Mouse (Mus musculus) liver, embryonic 16.5 days (tissue): ENCODE data around the gene Stard3. TPM values are rescaled to one million over a fixed set of nuclear protein-coding genes. Genes with fewer than 3 reads are reported as not detected.
"Not testable (repeated sequence)": the region's sequence is repeated elsewhere in the genome, so short reads cannot be mapped to it uniquely, and the experiment has no call there.

Source experiments
- ATAC-seq: fragments of 200-750 bp; cut with Nextera tagmentation; 2 replicates; pipeline ENCODE4 v1.8.0; 2017; ENCODE audit warnings: low read depth, mild to moderate bottlenecking, moderate number of reproducible peaks, moderate library complexity
- H3K27ac ChIP-seq: fragments of 300-500 bp; sonication (generic); 2 replicates; pipeline ENCODE4 v1.5.1; 2014; ENCODE audit warnings: mild to moderate bottlenecking, low read length
- H3K27me3 ChIP-seq: fragments of 300-500 bp; sonication (generic); 2 replicates; pipeline ENCODE4 v1.6.1; 2014; ENCODE audit warnings: low read depth, low read length, mixed read lengths; ENCODE audit not compliant: control insufficient read depth, insufficient read depth
- H3K36me3 ChIP-seq: fragments of 300-500 bp; sonication (generic); 2 replicates; pipeline ENCODE4 v1.6.1; 2014; ENCODE audit warnings: mild to moderate bottlenecking; ENCODE audit not compliant: control insufficient read depth, insufficient read depth
- H3K4me1 ChIP-seq: fragments of 300-500 bp; sonication (generic); 2 replicates; pipeline ENCODE4 v1.6.1; 2014; ENCODE audit warnings: low read depth, low read length, mixed read lengths; ENCODE audit not compliant: control insufficient read depth
- H3K4me2 ChIP-seq: fragments of 300-500 bp; sonication (generic); 2 replicates; pipeline ENCODE4 v1.6.1; 2014; ENCODE audit warnings: low read depth, low read length, mixed read lengths
- H3K4me3 ChIP-seq: fragments of 300-500 bp; sonication (generic); 2 replicates; pipeline ENCODE4 v1.5.1; 2014; ENCODE audit warnings: low read depth, mild to moderate bottlenecking, low read length
- H3K9ac ChIP-seq: fragments of 300-500 bp; sonication (generic); 2 replicates; pipeline ENCODE4 v1.6.1; 2014; ENCODE audit warnings: low read depth, low read length
- H3K9me3 ChIP-seq: fragments of 300-500 bp; sonication (generic); replicated peaks from 2 replicates; pipeline ENCODE4 v1.6.1; 2016; ENCODE audit warnings: low read length; ENCODE audit not compliant: control insufficient read depth
- WGBS: fragments of 180-500 bp; shearing (Covaris S2); extraction: QIAGEN DNeasy Blood & Tissue Kit; methylation state at CpG from one replicate; pipeline ENCODE4 v1.1.7; 2014; ENCODE audit not compliant: insufficient replicate concordance; 5-methylcytosine and 5-hydroxymethylcytosine counted together
- polyA plus RNA-seq: library from polyadenylated mRNA; unstranded; fragments of >200 nt; fragmentation: Nextera tagmentation; extraction: Ambion mirVana; gene quantifications from 2 replicates; pipeline ENCODE4 v1.2.1, GENCODE M21; 2015

The Stard3 gene
- polyA plus RNA-seq, 1 experiment from 2014 or later: 17.3 TPM

GRCm38 (mm10) chr11:98374266-98374665 is 16.1 kb downstream of the Stard3 start:
- 87% methylated on average over 8 of the region's 8 CpGs for WGBS
- H3K4me1 ChIP-seq: no peaks in the 10 kb centered on the region
- H3K4me3 ChIP-seq: no peak overlapping the region
- no peak overlapping the region for H3K9ac ChIP-seq
- H3K9me3 ChIP-seq: no peaks in the 10 kb centered on the region
- no peak overlapping the region for H3K4me2 ChIP-seq
- H3K27me3 ChIP-seq: no peaks in the 10 kb centered on the region
- H3K36me3 ChIP-seq: peaks cover 19% of the 10 kb centered on the region
- no peak for ATAC-seq
- H3K27ac ChIP-seq: no peak overlapping the region

- no peak for ATAC-seq
- Histone ChIP-seq H3K4me3 (no peak overlapping the region), H3K27ac (no peak overlapping the region), H3K4me1 (no peaks in the 10 kb centered on the region), H3K27me3 (no peaks in the 10 kb centered on the region), H3K36me3 (peaks cover 19% of the 10 kb centered on the region), H3K9ac (no peak overlapping the region), H3K4me2 (no peak overlapping the region), H3K9me3 (no peaks in the 10 kb centered on the region)
- 72% methylated on average over 5 of the region's 5 CpGs for WGBS
Measured at GRCm38 (mm10) chr11:98376756-98377155, 18.6 kb downstream of the Stard3 start.

- H3K9ac ChIP-seq: no peak overlapping the region
- H3K9me3 ChIP-seq: no peaks in the 10 kb centered on the region
- H3K4me1 ChIP-seq: no peaks in the 10 kb centered on the region
- peaks cover 19% of the 10 kb centered on the region for H3K36me3 ChIP-seq
- no peak overlapping the region for H3K4me3 ChIP-seq
- ATAC-seq: no peak
- H3K4me2 ChIP-seq: no peak overlapping the region
- H3K27ac ChIP-seq: no peak overlapping the region
- H3K27me3 ChIP-seq: no peaks in the 10 kb centered on the region
- 77% methylated on average over 11 of the region's 11 CpGs for WGBS
Measured at GRCm38 (mm10) chr11:98377787-98378186, 19.6 kb downstream of the Stard3 start.

- no peaks in the 10 kb centered on the region for H3K9me3 ChIP-seq
- 71% methylated on average over 7 of the region's 7 CpGs for WGBS
- no peak overlapping the region for H3K4me3 ChIP-seq
- H3K27me3 ChIP-seq: peaks cover 5% of the 10 kb centered on the region
- H3K4me2 ChIP-seq: no peak overlapping the region
- no peak overlapping the region for H3K9ac ChIP-seq
- no peak for ATAC-seq
- no peak overlapping the region for H3K27ac ChIP-seq
- no peaks in the 10 kb centered on the region for H3K4me1 ChIP-seq
- peaks cover 19% of the 10 kb centered on the region for H3K36me3 ChIP-seq
Measured at GRCm38 (mm10) chr11:98379379-98379778, 21.2 kb downstream of the Stard3 start.

GRCm38 (mm10) chr11:98380106-98380505 is 21.9 kb downstream of the Stard3 start:
- no peak overlapping the region for H3K27ac ChIP-seq
- no peaks in the 10 kb centered on the region for H3K9me3 ChIP-seq
- no peaks in the 10 kb centered on the region for H3K4me1 ChIP-seq
- no peak overlapping the region for H3K9ac ChIP-seq
- no peak overlapping the region for H3K4me2 ChIP-seq
- peaks cover 19% of the 10 kb centered on the region for H3K36me3 ChIP-seq
- ATAC-seq: no peak
- no peak overlapping the region for H3K4me3 ChIP-seq
- WGBS: 70% methylated on average over 6 of the region's 6 CpGs
- peaks cover 12% of the 10 kb centered on the region for H3K27me3 ChIP-seq

GRCm38 (mm10) chr11:98381651-98382050 is 23.5 kb downstream of the Stard3 start:
- Histone ChIP-seq H3K4me2 (no peak overlapping the region), H3K27me3 (peaks cover 27% of the 10 kb centered on the region), H3K9ac (no peak overlapping the region), H3K27ac (no peak overlapping the region), H3K4me1 (no peaks in the 10 kb centered on the region), H3K9me3 (no peaks in the 10 kb centered on the region), H3K4me3 (no peak overlapping the region), H3K36me3 (peaks cover 13% of the 10 kb centered on the region)
- ATAC-seq: no peak
- 79% methylated on average over 2 of the region's 2 CpGs for WGBS

GRCm38 (mm10) chr11:98382405-98382804 is 24.2 kb downstream of the Stard3 start:
- H3K4me1 ChIP-seq, H3K27ac ChIP-seq, H3K4me2 ChIP-seq, H3K4me3 ChIP-seq, H3K36me3 ChIP-seq, ATAC-seq, H3K9ac ChIP-seq, H3K9me3 ChIP-seq: not testable (repeated sequence)
- peaks cover 35% of the 10 kb centered on the region for H3K27me3 ChIP-seq
- 43% methylated on average over 2 of the region's 2 CpGs for WGBS

GRCm38 (mm10) chr11:98383261-98384030 is 25.3 kb downstream of the Stard3 start, which contains the start of gene Tcap:
Tcap (plus strand) TSS chr11:98383811.
- no peak for ATAC-seq
- no peak within 1 kb of the TSS for H3K4me3 ChIP-seq
- H3K27me3 ChIP-seq: peaks cover 40% of the 10 kb centered on the region
- peaks cover 3% of the 10 kb centered on the region for H3K36me3 ChIP-seq
- no peak within 1 kb of the TSS for H3K9ac ChIP-seq
- 55% methylated on average over 14 of the region's 14 CpGs for WGBS
- no peaks in the 10 kb centered on the region for H3K9me3 ChIP-seq
- no peak within 1 kb of the TSS for H3K27ac ChIP-seq
- H3K4me1 ChIP-seq: no peaks in the 10 kb centered on the region
- no peak within 1 kb of the TSS for H3K4me2 ChIP-seq

- ATAC-seq: no peak
- Histone ChIP-seq H3K27me3 (peaks cover 44% of the 10 kb centered on the region), H3K9me3 (no peaks in the 10 kb centered on the region)
Measured at GRCm38 (mm10) chr11:98384216-98384615, 26.0 kb downstream of the Stard3 start.

More at GRCm38 (mm10) chr11:98384216-98384615, 26.0 kb downstream of the Stard3 start:
- Histone ChIP-seq H3K4me3 (no peak overlapping the region), H3K36me3 (no peaks in the 10 kb centered on the region; the same call in 1 of the 2 replicates), H3K9ac (no peak overlapping the region), H3K4me1 (no peaks in the 10 kb centered on the region), H3K4me2 (no peak overlapping the region), H3K27ac (no peak overlapping the region)
- 61% methylated on average over 20 of the region's 20 CpGs for WGBS
